Mouse (Mus musculus) heart, embryonic 16.5 days (tissue): Measurements from ENCODE around the gene Unc13c. TPM values are rescaled to one million over a fixed set of nuclear protein-coding genes. Genes with fewer than 3 reads are reported as not detected.

Source experiments
- ATAC-seq: fragments of 200-750 bp; cut with Nextera tagmentation; replicated peaks from 2 replicates; pipeline ENCODE4 v1.8.0; 2017; ENCODE audit warnings: moderate number of reproducible peaks; ENCODE audit not compliant: insufficient read depth, low FRiP score; ENCODE audit errors: extremely low read depth
- H3K27ac ChIP-seq: fragments of 300-500 bp; sonication (generic); 2 replicates; pipeline ENCODE4 v1.5.1; 2014; ENCODE audit warnings: mild to moderate bottlenecking, low read length, control low read depth, moderate library complexity
- H3K27me3 ChIP-seq: fragments of 300-500 bp; sonication (generic); 2 replicates; pipeline ENCODE4 v1.6.1; 2014; ENCODE audit warnings: low read length, mixed read lengths; ENCODE audit not compliant: control insufficient read depth, insufficient read depth
- H3K36me3 ChIP-seq: fragments of 300-500 bp; sonication (generic); 2 replicates; pipeline ENCODE4 v1.6.1; 2014; ENCODE audit not compliant: control insufficient read depth, insufficient read depth
- H3K4me1 ChIP-seq: fragments of 300-500 bp; sonication (generic); 2 replicates; pipeline ENCODE4 v1.6.1; 2014; ENCODE audit warnings: low read length, mixed read lengths; ENCODE audit not compliant: control insufficient read depth, insufficient read depth
- H3K4me2 ChIP-seq: fragments of 300-500 bp; sonication (generic); 2 replicates; pipeline ENCODE4 v1.6.1; 2014; ENCODE audit warnings: low read depth, mild to moderate bottlenecking, control low read depth, low read length
- H3K4me3 ChIP-seq: fragments of 300-500 bp; sonication (generic); 2 replicates; pipeline ENCODE4 v1.5.1; 2014; ENCODE audit warnings: mild to moderate bottlenecking, control low read depth, low read length
- H3K9ac ChIP-seq: fragments of 300-500 bp; sonication (generic); 2 replicates; pipeline ENCODE4 v1.6.1; 2014; ENCODE audit warnings: low read length, control low read depth
- H3K9me3 ChIP-seq: fragments of 300-500 bp; sonication (generic); replicated peaks from 2 replicates; pipeline ENCODE4 v1.6.1; 2016; ENCODE audit warnings: low read length; ENCODE audit not compliant: control insufficient read depth
- WGBS: fragments of 180-500 bp; shearing (Covaris S2); extraction: QIAGEN DNeasy Blood & Tissue Kit; methylation state at CpG from one replicate; pipeline ENCODE4 v1.1.7; 2014; 5-methylcytosine and 5-hydroxymethylcytosine counted together
- polyA plus RNA-seq: library from polyadenylated mRNA; unstranded; fragments of >200 nt; fragmentation: Nextera tagmentation; extraction: Ambion mirVana; gene quantifications from 2 replicates; pipeline ENCODE4 v1.2.1, GENCODE M21; 2015

Gene Unc13c
- polyA plus RNA-seq, 1 experiment from 2014 or later, result 1.4 TPM

DNA sequence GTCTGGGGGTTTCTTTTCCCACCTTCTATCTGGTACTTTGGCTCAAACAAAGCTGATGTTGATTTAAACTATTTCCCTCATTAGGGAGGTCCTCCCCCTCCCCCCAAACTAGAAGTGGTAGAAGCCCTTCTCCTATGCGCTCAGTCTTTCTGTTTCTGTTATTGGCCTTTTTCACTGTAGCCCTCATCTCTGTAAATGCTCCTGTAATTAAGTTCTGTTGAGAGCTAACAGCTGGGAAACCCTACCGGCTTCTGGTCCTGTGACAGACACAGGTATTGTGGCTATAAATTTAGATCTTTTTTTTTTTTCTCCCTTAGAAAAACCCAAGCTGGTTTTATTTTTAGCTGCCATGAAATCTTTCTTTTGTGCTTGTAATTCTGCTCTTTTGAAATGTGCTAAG lies 536.8 kb downstream of the Unc13c start:
- Histone ChIP-seq H3K4me1 (no peaks in the 10 kb centered on the region), H3K27ac (no peak overlapping the region), H3K36me3 (no peaks in the 10 kb centered on the region), H3K4me3 (no peak overlapping the region), H3K27me3 (no peaks in the 10 kb centered on the region), H3K4me2 (no peak overlapping the region), H3K9me3 (no peaks in the 10 kb centered on the region), H3K9ac (no peak overlapping the region)
- no peak for ATAC-seq
- WGBS, result 72% methylated on average over 2 of the region's 2 CpGs

Other genes starting within 250 kb of the Unc13c start
- 1.5 and 2.0 TPM in 2 replicates for gene Wdr72, start 141.4 kb upstream of the Unc13c start, polyA plus RNA-seq